In genomic region chr14:105514413-105514812, GRCm38 (mm10) we compare ENCODE assay signal across 18 mouse cellular contexts.
A peak's percentile ranks its signal among the peaks of the same experiment; 100 is the strongest.
DNase-seq lines count a peak whose midpoint lies in the region; TF ChIP-seq lines count a peak whose summit lies in the region.
"Had no signal": no experiment of that assay in that cellular context is flagged by ENCODE, and none has a peak within 500 bp of the region (broad histone marks: within the 10 kb centered on the region; RNA-seq: fewer than 3 reads in every experiment).

No protein-coding gene starts in this region.

- no peak for DNase-seq in gastrocnemius, adult 2 months
- DNase-seq in gastrocnemius, postnatal 25 days, result no peak
- peak in 1 of 2 experiments; percentile 18 for DNase-seq in heart, adult 2 months
- no peak for DNase-seq in heart, adult 8-10 months (ENCODE audit: low spot score)
- peak; percentile 10 to 17 for DNase-seq in heart, postnatal 10 days
- no peak for DNase-seq in heart, postnatal 25 days (ENCODE audit: low spot score)
- DNase-seq in testis, postnatal 10 days (ENCODE audit: low spot score), result no peak
- DNase-seq: adrenal gland, adult 8-10 months; adrenal gland, postnatal 25 days; cerebellum, adult 18-20 months; cerebellum, adult 9-10 months; cerebellum, postnatal 14 days; gastrocnemius, postnatal 14 days; kidney, adult 18-20 months had no signal

- TF ChIP-seq EP300 in heart, adult 2 months (IDR thresholded peaks at IDR 0.05; ENCODE audit: insufficient read depth, low read depth, low read length), result no peak

- H3K9ac ChIP-seq in heart, adult 2 months (ENCODE audit: low read depth, low read length), result no peak overlapping the region
- H3K9ac ChIP-seq: forebrain, embryonic 13.5 days; hindbrain, embryonic 14.5 days had no signal

- H3K27me3 ChIP-seq in heart, adult 2 months (ENCODE audit: control insufficient read depth, insufficient read depth, low read length), result no peaks in the 10 kb centered on the region
- no peaks in the 10 kb centered on the region for H3K27me3 ChIP-seq in testis, adult 2 months (ENCODE audit: control insufficient read depth, insufficient read depth, low read length)
- H3K27me3 ChIP-seq: forebrain, embryonic 13.5 days had no signal

- no peaks in the 10 kb centered on the region for H3K36me3 ChIP-seq in heart, adult 2 months (ENCODE audit: control insufficient read depth, insufficient read depth, low read length)
- H3K36me3 ChIP-seq in testis, adult 2 months (ENCODE audit: control insufficient read depth, insufficient read depth, low read length), result no peaks in the 10 kb centered on the region
- H3K36me3 ChIP-seq: forebrain, embryonic 10.5 days had no signal

- TF ChIP-seq POLR2A in heart, adult 2 months (IDR thresholded peaks at IDR 0.05; ENCODE audit: insufficient read depth, low read depth, low read length), result no peak
- no peak for TF ChIP-seq POLR2A in testis, adult 2 months (IDR thresholded peaks at IDR 0.05; ENCODE audit: control insufficient read depth, low read depth, low read length)

- no peaks in the 10 kb centered on the region for H3K4me1 ChIP-seq in heart, adult 2 months (ENCODE audit: control insufficient read depth, insufficient read depth, low read length)
- peaks cover 12% of the 10 kb centered on the region for H3K4me1 ChIP-seq in testis, adult 2 months (ENCODE audit: control insufficient read depth, insufficient read depth, low read length)
- H3K4me1 ChIP-seq: forebrain, embryonic 13.5 days had no signal

- H3K4me3 ChIP-seq in gastrocnemius, adult 2 months, result no peak overlapping the region
- no peak overlapping the region for H3K4me3 ChIP-seq in heart, adult 2 months
- peak overlapping the region; percentile 55 for H3K4me3 ChIP-seq in testis, adult 2 months (ENCODE audit: control insufficient read depth, low read depth, low read length)
- H3K4me3 ChIP-seq: forebrain, embryonic 10.5 days; forebrain, embryonic 13.5 days had no signal

- H3K79me2 ChIP-seq in heart, adult 2 months (replicated peaks; ENCODE audit: control insufficient read depth, insufficient read depth, low read length), result no peaks in the 10 kb centered on the region

- 36% methylated on average over 9 of the region's 9 CpGs for WGBS in heart, adult 2 months

- intact Hi-C loops in gastrocnemius, adult 2 months (cut with DNase I), result no loop called here
- intact Hi-C loops in heart, adult 2 months (cut with DNase I), result no loop called here
- intact Hi-C loops in heart, postnatal 10 days (cut with DNase I), result no loop called here
- intact Hi-C loops in heart, postnatal 25 days (cut with DNase I), result no loop called here

- TF ChIP-seq CTCF in gastrocnemius, adult 2 months (IDR thresholded peaks at IDR 0.05), result no peak
- no peak for TF ChIP-seq CTCF in heart, adult 2 months (IDR thresholded peaks at IDR 0.05)
- TF ChIP-seq CTCF in testis, adult 2 months (IDR thresholded peaks at IDR 0.05; ENCODE audit: control insufficient read depth, insufficient read depth, insufficient replicate concordance, low read depth, low read length), result no peak

- peak overlapping the region; percentile 31 for H3K27ac ChIP-seq in gastrocnemius, adult 2 months
- H3K27ac ChIP-seq in heart, adult 2 months, result 0 out of 2 replicates have a peak overlapping the region, but pooled peaks have one; percentile 5
- H3K27ac ChIP-seq in testis, adult 2 months (ENCODE audit: control insufficient read depth, insufficient read depth, low read depth, low read length), result peak overlapping the region; percentile 53; the same call in 1 of the 2 replicates
- H3K27ac ChIP-seq: forebrain, embryonic 10.5 days; forebrain, embryonic 13.5 days had no signal

Comparison
In these comparisons a context has a peak if more than half of its experiments do, and no peak if none do; other contexts are left out.
1. DNase-seq: peak in heart, postnatal 10 days (2 of 2); none in gastrocnemius, adult 2 months (single experiment), gastrocnemius, postnatal 25 days (single experiment), heart, adult 8-10 months (single experiment), heart, postnatal 25 days (single experiment) and testis, postnatal 10 days (single experiment).
2. Peak in every context shown above with its lines, with median percentiles within 50 percentile points of each other: H3K27ac ChIP-seq.